Mouse (Mus musculus) testis, adult 2 months (tissue): ENCODE measurements around the gene Cyth1. TPM values are rescaled to one million over a fixed set of nuclear protein-coding genes. Genes with fewer than 3 reads are reported as not detected.

Experiments
- H3K27ac ChIP-seq: fragments of 200-500 bp; 2 replicates; pipeline ENCODE4 v1.5.1; 2012; ENCODE audit warnings: low read depth, low read length; ENCODE audit not compliant: control insufficient read depth, insufficient read depth
- H3K27me3 ChIP-seq: fragments of 200-500 bp; 2 replicates; pipeline ENCODE4 v1.6.1; 2012; ENCODE audit warnings: mild to moderate bottlenecking, low read length, moderate library complexity; ENCODE audit not compliant: control insufficient read depth, insufficient read depth
- H3K36me3 ChIP-seq: fragments of 200-500 bp; 2 replicates; pipeline ENCODE4 v1.6.1; 2012; ENCODE audit warnings: mild to moderate bottlenecking, low read length; ENCODE audit not compliant: control insufficient read depth, insufficient read depth
- H3K4me1 ChIP-seq: fragments of 200-500 bp; 2 replicates; pipeline ENCODE4 v1.6.1; 2012; ENCODE audit warnings: low read length; ENCODE audit not compliant: control insufficient read depth, insufficient read depth
- H3K4me3 ChIP-seq: fragments of 200-500 bp; 2 replicates; pipeline ENCODE4 v1.5.1; 2012; ENCODE audit warnings: low read depth, mild to moderate bottlenecking, low read length, moderate library complexity, mixed read lengths; ENCODE audit not compliant: control insufficient read depth
- CTCF ChIP-seq: fragments of 200-500 bp; IDR thresholded peaks from 2 replicates; pipeline ENCODE4 v1.5.1; 2012; ENCODE audit warnings: low read depth, mild to moderate bottlenecking, inconsistent platforms, low read length, moderate library complexity; ENCODE audit not compliant: control insufficient read depth, insufficient read depth, insufficient replicate concordance
- POLR2A ChIP-seq: fragments of 200-500 bp; IDR thresholded peaks from 2 replicates; pipeline ENCODE4 v1.6.1; 2012; ENCODE audit warnings: low read depth, mild to moderate bottlenecking, inconsistent platforms, low read length, moderate library complexity; ENCODE audit not compliant: control insufficient read depth
- polyA plus RNA-seq: library from polyadenylated mRNA; depleted of rRNA; stranded (reverse); fragments of >200 nt; gene quantifications from 2 replicates; pipeline ENCODE4 v1.2.3, GENCODE M21; 2012; rRNA removed

Gene Cyth1
- polyA plus RNA-seq, 1 experiment, result 31.9 TPM

- H3K4me1 ChIP-seq, result peaks cover 4% of the 10 kb centered on the region
- peaks cover 2% of the 10 kb centered on the region; the same call in 1 of the 2 replicates for H3K36me3 ChIP-seq
- H3K4me3 ChIP-seq, result no peak overlapping the region
- no peak overlapping the region for H3K27ac ChIP-seq
- TF ChIP-seq POLR2A (no peak), CTCF (peak; percentile 56)
- no peaks in the 10 kb centered on the region for H3K27me3 ChIP-seq
Observed at GRCm38 (mm10) chr11:118083811-118084210, 164.6 kb downstream of the Cyth1 start.

GRCm38 (mm10) chr11:118082294-118082693 is 166.1 kb downstream of the Cyth1 start:
- H3K27ac ChIP-seq, result no peak overlapping the region
- no peak overlapping the region for H3K4me3 ChIP-seq

More at GRCm38 (mm10) chr11:118082294-118082693, 166.1 kb downstream of the Cyth1 start:
- Histone ChIP-seq H3K27me3 (no peaks in the 10 kb centered on the region), H3K4me1 (peaks cover 4% of the 10 kb centered on the region), H3K36me3 (peaks cover 2% of the 10 kb centered on the region; the same call in 1 of the 2 replicates)
- no peak for TF ChIP-seq CTCF
- no peak for TF ChIP-seq POLR2A

Other genes starting within 250 kb of the Cyth1 start
- gene Dnah17, start 118.0 kb downstream of the Cyth1 start, polyA plus RNA-seq, result 34.0 and 35.8 TPM in 2 replicates
- 3.7 and 3.9 TPM in 2 replicates for gene Usp36, start 41.7 kb upstream of the Cyth1 start, polyA plus RNA-seq
- 274 and 283 TPM in 2 replicates for gene Cep295nl, start 93.9 kb upstream of the Cyth1 start, polyA plus RNA-seq
- 81.7 and 94.1 TPM in 2 replicates for gene Timp2, start 107.1 kb upstream of the Cyth1 start, polyA plus RNA-seq
- gene Lgals3bp, start 153.5 kb upstream of the Cyth1 start, polyA plus RNA-seq, result 22.7 and 23.3 TPM in 2 replicates
- gene Cant1, start 170.5 kb upstream of the Cyth1 start, polyA plus RNA-seq, result 37.8 and 38.5 TPM in 2 replicates
- gene C1qtnf1, start 179.6 kb upstream of the Cyth1 start, polyA plus RNA-seq, result 1.9 and 2.5 TPM in 2 replicates
- gene Engase, start 228.2 kb upstream of the Cyth1 start, polyA plus RNA-seq, result 2.9 and 3.2 TPM in 2 replicates